Mouse (Mus musculus) thymus, adult 2 months (tissue): ENCODE measurements around the gene Shisa9. TPM values are rescaled to one million over a fixed set of nuclear protein-coding genes. Genes with fewer than 3 reads are reported as not detected.

Experiments used
- DNase-seq: peaks from one replicate; pipeline ENCODE4 v3.0.0; 2021
- H3K27ac ChIP-seq: fragments of 200-500 bp; 2 replicates; pipeline ENCODE4 v1.5.1; 2012; ENCODE audit warnings: low read length, control low read depth; ENCODE audit not compliant: control insufficient read depth, insufficient read depth
- H3K27me3 ChIP-seq: fragments of 200-500 bp; 2 replicates; pipeline ENCODE4 v1.6.1; 2012; ENCODE audit warnings: mild to moderate bottlenecking, low read length, moderate library complexity, mixed read lengths; ENCODE audit not compliant: control insufficient read depth, insufficient read depth
- H3K36me3 ChIP-seq: fragments of 200-500 bp; 2 replicates; pipeline ENCODE4 v1.6.1; 2012; ENCODE audit warnings: mild to moderate bottlenecking, low read length, moderate library complexity; ENCODE audit not compliant: control insufficient read depth, insufficient read depth
- H3K4me1 ChIP-seq: fragments of 200-500 bp; replicated peaks from 2 replicates; pipeline ENCODE4 v1.6.1; 2012; ENCODE audit warnings: low read length; ENCODE audit not compliant: control insufficient read depth, insufficient read depth
- H3K4me3 ChIP-seq: fragments of 200-500 bp; 2 replicates; pipeline ENCODE4 v1.5.1; 2012; ENCODE audit warnings: mild to moderate bottlenecking, low read length, control low read depth, moderate library complexity; ENCODE audit not compliant: control insufficient read depth, insufficient read depth
- CTCF ChIP-seq: fragments of 200-500 bp; IDR thresholded peaks from 2 replicates; pipeline ENCODE4 v1.5.1; 2012; ENCODE audit warnings: mild to moderate bottlenecking, control low read depth, low read length, moderate library complexity, borderline replicate concordance; ENCODE audit not compliant: control insufficient read depth, poor library complexity, insufficient read depth; ENCODE audit errors: extremely low read depth
- POLR2A ChIP-seq: fragments of 200-500 bp; IDR thresholded peaks from 2 replicates; pipeline ENCODE4 v1.6.1; 2012; ENCODE audit warnings: mild to moderate bottlenecking, low read length, control low read depth, moderate library complexity; ENCODE audit not compliant: control insufficient read depth, poor library complexity, insufficient read depth; ENCODE audit errors: extremely low read depth
- WGBS: fragments of 180-500 bp; shearing (Covaris S2); methylation state at CpG from one replicate; pipeline ENCODE4 v1.1.7; 2018; 5-methylcytosine and 5-hydroxymethylcytosine counted together
- polyA plus RNA-seq: library from polyadenylated mRNA; depleted of rRNA; stranded (reverse); fragments of >200 nt; gene quantifications from 2 replicates; pipeline ENCODE4 v1.2.3, GENCODE M21; 2012

Gene Shisa9
- polyA plus RNA-seq, 1 experiment = 1.3 TPM

GRCm38 (mm10) chr16:12115040-12115856 lies 131.3 kb downstream of the Shisa9 start:
- WGBS = 78% methylated on average over 7 of the region's 7 CpGs
- no peak overlapping the region for H3K4me3 ChIP-seq
- H3K27ac ChIP-seq = no peak overlapping the region

GRCm38 (mm10) chr16:12116926-12117325 lies 133.0 kb downstream of the Shisa9 start:
- H3K4me3 ChIP-seq = no peak overlapping the region
- H3K27ac ChIP-seq = no peak overlapping the region
- H3K27me3 ChIP-seq = no peaks in the 10 kb centered on the region
- no peak for DNase-seq
- H3K4me1 ChIP-seq = no peaks in the 10 kb centered on the region
- 94% methylated on average over 1 of the region's 1 CpGs for WGBS
- H3K36me3 ChIP-seq = no peaks in the 10 kb centered on the region
- TF ChIP-seq CTCF = no peak
- no peak for TF ChIP-seq POLR2A

More at GRCm38 (mm10) chr16:12115040-12115856, 131.3 kb downstream of the Shisa9 start:
- Histone ChIP-seq H3K4me1 (no peaks in the 10 kb centered on the region), H3K27me3 (no peaks in the 10 kb centered on the region), H3K36me3 (no peaks in the 10 kb centered on the region)
- TF ChIP-seq POLR2A (no peak), CTCF (no peak)
- DNase-seq = no peak

GRCm38 (mm10) chr16:12119463-12119862 lies 135.6 kb downstream of the Shisa9 start:
- WGBS = 86% methylated on average over 3 of the region's 3 CpGs
- Histone ChIP-seq H3K4me3 (no peak overlapping the region), H3K27ac (no peak overlapping the region), H3K4me1 (no peaks in the 10 kb centered on the region), H3K27me3 (no peaks in the 10 kb centered on the region), H3K36me3 (no peaks in the 10 kb centered on the region)
- DNase-seq = no peak
- TF ChIP-seq POLR2A (no peak), CTCF (no peak)

GRCm38 (mm10) chr16:12129782-12130181 lies 145.9 kb downstream of the Shisa9 start:
- no peaks in the 10 kb centered on the region for H3K27me3 ChIP-seq
- H3K27ac ChIP-seq = no peak overlapping the region
- 93% methylated on average over 3 of the region's 3 CpGs for WGBS
- H3K36me3 ChIP-seq = no peaks in the 10 kb centered on the region
- H3K4me3 ChIP-seq = no peak overlapping the region
- no peak for TF ChIP-seq CTCF
- TF ChIP-seq POLR2A = no peak
- H3K4me1 ChIP-seq = no peaks in the 10 kb centered on the region
- no peak for DNase-seq

GRCm38 (mm10) chr16:12146666-12147065 lies 162.8 kb downstream of the Shisa9 start:
- no peak for TF ChIP-seq CTCF
- TF ChIP-seq POLR2A = no peak
- DNase-seq = no peak
- H3K27me3 ChIP-seq = no peaks in the 10 kb centered on the region
- H3K27ac ChIP-seq = no peak overlapping the region
- no peak overlapping the region for H3K4me3 ChIP-seq
- no peaks in the 10 kb centered on the region for H3K36me3 ChIP-seq
- no peaks in the 10 kb centered on the region for H3K4me1 ChIP-seq

GRCm38 (mm10) chr16:12151986-12152385 lies 168.1 kb downstream of the Shisa9 start:
- Histone ChIP-seq H3K4me1 (no peaks in the 10 kb centered on the region), H3K27ac (no peak overlapping the region), H3K27me3 (no peaks in the 10 kb centered on the region), H3K36me3 (no peaks in the 10 kb centered on the region), H3K4me3 (no peak overlapping the region)
- TF ChIP-seq POLR2A = no peak
- TF ChIP-seq CTCF = no peak
- DNase-seq = no peak
- WGBS = 99% methylated on average over 4 of the region's 4 CpGs

GRCm38 (mm10) chr16:12154476-12154875 lies 170.6 kb downstream of the Shisa9 start:
- TF ChIP-seq POLR2A (no peak), CTCF (no peak)
- Histone ChIP-seq H3K36me3 (no peaks in the 10 kb centered on the region), H3K27me3 (no peaks in the 10 kb centered on the region), H3K4me1 (no peaks in the 10 kb centered on the region), H3K4me3 (no peak overlapping the region), H3K27ac (no peak overlapping the region)
- WGBS = 98% methylated on average over 2 of the region's 2 CpGs
- DNase-seq = no peak
